In the genomic region with DNA sequence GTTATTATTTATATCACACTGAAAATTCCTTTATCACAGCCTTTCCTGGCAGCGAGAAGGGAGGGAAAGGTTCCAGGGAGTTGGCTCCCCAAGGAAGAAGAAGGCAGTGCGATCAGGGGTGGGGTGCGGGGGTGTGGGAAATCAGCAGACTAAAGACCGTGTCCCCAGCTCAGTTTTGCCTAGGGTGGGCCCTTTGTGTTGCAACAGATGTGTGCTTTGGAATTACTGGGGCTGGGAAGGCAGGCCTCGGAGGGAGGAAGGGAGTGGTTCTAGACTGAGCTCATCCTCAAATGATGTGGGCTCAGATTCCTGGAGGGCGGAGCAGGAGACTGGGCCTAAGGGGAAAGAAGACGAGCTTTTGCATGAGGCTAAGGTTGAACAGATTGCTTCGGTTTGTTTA, we compare ENCODE assay signal across 13 mouse cellular contexts. TPM values are rescaled to one million over a fixed set of nuclear protein-coding genes. Genes with fewer than 3 reads are reported as not detected.
DNase-seq lines count a peak whose midpoint lies in the region; ATAC-seq and TF ChIP-seq lines count a peak whose summit lies in the region.
"Had no signal": no experiment of that assay in that cellular context is flagged by ENCODE, and none has a peak within 500 bp of the region (broad histone marks: within the 10 kb centered on the region; RNA-seq: fewer than 3 reads in every experiment).

No protein-coding gene starts in this region.

- no peak for TF ChIP-seq POLR2A in lung, adult 2 months (IDR thresholded peaks at IDR 0.05; ENCODE audit: borderline replicate concordance, extremely low read depth, low read depth, low read length)

- no peak overlapping the region for H3K9ac ChIP-seq in stomach, postnatal 0 days (ENCODE audit: low read length)
- H3K9ac ChIP-seq in hindbrain, embryonic 11.5 days (ENCODE audit: low read depth, low read length), result no peak overlapping the region
- H3K9ac ChIP-seq: liver, embryonic 15.5 days had no signal

- no peak overlapping the region for H3K4me2 ChIP-seq in stomach, postnatal 0 days (replicated peaks; ENCODE audit: low read depth)
- no peak overlapping the region for H3K4me2 ChIP-seq in hindbrain, embryonic 11.5 days (replicated peaks; ENCODE audit: low read depth, low read length)
- H3K4me2 ChIP-seq: liver, embryonic 15.5 days had no signal

- no peaks in the 10 kb centered on the region for H3K9me3 ChIP-seq in stomach, postnatal 0 days (ENCODE audit: control insufficient read depth, low read length)
- H3K9me3 ChIP-seq in hindbrain, embryonic 11.5 days (ENCODE audit: control insufficient read depth, low read length), result no peaks in the 10 kb centered on the region
- H3K9me3 ChIP-seq: liver, embryonic 15.5 days had no signal

- no peaks in the 10 kb centered on the region for H3K27me3 ChIP-seq in stomach, postnatal 0 days (ENCODE audit: control insufficient read depth, insufficient read depth, low read length)
- no peaks in the 10 kb centered on the region for H3K27me3 ChIP-seq in hindbrain, embryonic 11.5 days (ENCODE audit: control insufficient read depth, insufficient read depth, low read length)
- H3K27me3 ChIP-seq: liver, embryonic 15.5 days had no signal

- no peak for TF ChIP-seq EP300 in stomach, postnatal 0 days (optimal IDR thresholded peaks at IDR 0.05)

- WGBS in lung, adult 2 months, result 64% methylated on average over 8 of the region's 8 CpGs
- 43% methylated on average over 8 of the region's 8 CpGs for WGBS in stomach, postnatal 0 days
- WGBS in hindbrain, embryonic 11.5 days, result 76% methylated on average over 8 of the region's 8 CpGs

- no peak for TF ChIP-seq CTCF in lung, adult 2 months (IDR thresholded peaks at IDR 0.05; ENCODE audit: insufficient read depth, low read length)
- TF ChIP-seq CTCF in stomach, postnatal 0 days (IDR thresholded peaks at IDR 0.05; ENCODE audit: low read depth), result no peak

- peak; percentile 13 to 20 for DNase-seq in lung, adult 18-20 months
- no peak for DNase-seq in lung, adult 2 months
- peak; percentile 43 for DNase-seq in ZHBTc4 (ENCODE audit: low read depth, low spot score)
- DNase-seq in heart, adult 8-10 months (ENCODE audit: low spot score), result peak; percentile 25
- DNase-seq in stomach, postnatal 0 days (ENCODE audit: low spot score), result peak; percentile 16
- DNase-seq in hindbrain, embryonic 11.5 days (ENCODE audit: low spot score), result no peak
- no peak for DNase-seq in kidney, adult 11 months
- DNase-seq: adrenal gland, adult 8-10 months; cerebellum, postnatal 14 days had no signal

- no peaks in the 10 kb centered on the region for H3K4me1 ChIP-seq in lung, adult 2 months (ENCODE audit: control insufficient read depth, insufficient read depth, low read length)
- H3K4me1 ChIP-seq in stomach, postnatal 0 days (replicated peaks; ENCODE audit: control insufficient read depth, insufficient read depth), result no peaks in the 10 kb centered on the region
- no peaks in the 10 kb centered on the region for H3K4me1 ChIP-seq in hindbrain, embryonic 11.5 days (replicated peaks; ENCODE audit: control insufficient read depth, insufficient read depth, low read length)

- H3K27ac ChIP-seq in stomach, postnatal 0 days (replicated peaks), result no peak overlapping the region
- H3K27ac ChIP-seq in hindbrain, embryonic 11.5 days (ENCODE audit: low read depth, low read length), result no peak overlapping the region
- H3K27ac ChIP-seq: kidney, postnatal 0 days; liver, embryonic 15.5 days had no signal

- H3K4me3 ChIP-seq in lung, adult 2 months (replicated peaks; ENCODE audit: extremely low read depth, low read depth, low read length), result no peak overlapping the region
- no peak overlapping the region for H3K4me3 ChIP-seq in stomach, postnatal 0 days (ENCODE audit: low read depth, low read length)
- no peak overlapping the region for H3K4me3 ChIP-seq in hindbrain, embryonic 11.5 days (ENCODE audit: low read depth, low read length)
- H3K4me3 ChIP-seq: liver, embryonic 15.5 days had no signal

- no peaks in the 10 kb centered on the region for H3K36me3 ChIP-seq in stomach, postnatal 0 days (ENCODE audit: control insufficient read depth, insufficient read depth, low read length)
- H3K36me3 ChIP-seq in hindbrain, embryonic 11.5 days (ENCODE audit: control insufficient read depth, insufficient read depth, low read length), result no peaks in the 10 kb centered on the region
- H3K36me3 ChIP-seq: liver, embryonic 15.5 days had no signal

- peak; percentile 64; the same call in 1 of the 2 replicates for ATAC-seq in stomach, postnatal 0 days (ENCODE audit: low FRiP score, low TSS enrichment)
- no peak for ATAC-seq in hindbrain, embryonic 11.5 days (ENCODE audit: low FRiP score)
- ATAC-seq: forebrain, embryonic 14.5 days had no signal

RNA-seq across cellular contexts. Expression of a gene that starts 53.1 kb away (rescaled TPM):
- polyA plus RNA-seq in lung, adult 2 months (2012; rRNA removed), result 0.17 and 0.37 TPM in 2 replicates
- under 1 TPM in 3 of 4 experiments, not detected in 1; 0.09 to 0.17 (median 0.16) TPM for total RNA-seq in heart, adult 8-10 months (2022)
- polyA plus RNA-seq in stomach, postnatal 0 days (2015; fragmentation: Nextera tagmentation; extraction: Ambion mirVana), result 0.15 and 0.24 TPM in 2 replicates
- 0.14 and 0.62 TPM in 2 replicates for polyA plus RNA-seq in hindbrain, embryonic 11.5 days (2014; fragmentation: Nextera tagmentation; extraction: Ambion mirVana)
- polyA plus RNA-seq: heart, embryonic 14.5 days had no signal

Comparison
In these comparisons a context has a peak if more than half of its experiments do, and no peak if none do; other contexts are left out.
1. DNase-seq: peak in lung, adult 18-20 months (2 of 2), ZHBTc4 (single experiment), heart, adult 8-10 months (single experiment) and stomach, postnatal 0 days (single experiment); none in lung, adult 2 months (single experiment), hindbrain, embryonic 11.5 days (single experiment) and kidney, adult 11 months (single experiment).